Mouse (Mus musculus) stomach, postnatal 0 days (tissue): Measurements from ENCODE around the gene Gng5. TPM values are rescaled to one million over a fixed set of nuclear protein-coding genes. Genes with fewer than 3 reads are reported as not detected.

ENCODE experiments used
- ATAC-seq: fragments of 200-750 bp; cut with Nextera tagmentation; 2 replicates; pipeline ENCODE4 v1.8.0; 2017; ENCODE audit not compliant: low FRiP score, low TSS enrichment
- DNase-seq: peaks from one replicate; pipeline ENCODE4 v3.0.0-alpha.2; 2016; ENCODE audit warnings: low spot score
- H3K27ac ChIP-seq: fragments of 300-500 bp; sonication (generic); replicated peaks from 2 replicates; pipeline ENCODE4 v1.5.1; 2014; ENCODE audit warnings: mild to moderate bottlenecking, control low read depth
- H3K27me3 ChIP-seq: fragments of 300-500 bp; sonication (generic); 2 replicates; pipeline ENCODE4 v1.6.1; 2014; ENCODE audit warnings: low read length; ENCODE audit not compliant: control insufficient read depth, insufficient read depth
- H3K36me3 ChIP-seq: fragments of 300-500 bp; sonication (generic); 2 replicates; pipeline ENCODE4 v1.6.1; 2014; ENCODE audit warnings: low read length, mixed read lengths; ENCODE audit not compliant: control insufficient read depth, insufficient read depth
- H3K4me1 ChIP-seq: fragments of 300-500 bp; sonication (generic); replicated peaks from 2 replicates; pipeline ENCODE4 v1.6.1; 2014; ENCODE audit warnings: antibody characterized with exemption; ENCODE audit not compliant: control insufficient read depth, insufficient read depth
- H3K4me2 ChIP-seq: fragments of 300-500 bp; sonication (generic); replicated peaks from 2 replicates; pipeline ENCODE4 v1.6.1; 2014; ENCODE audit warnings: low read depth, mild to moderate bottlenecking, control low read depth, moderate library complexity
- H3K4me3 ChIP-seq: fragments of 300-500 bp; sonication (generic); 2 replicates; pipeline ENCODE4 v1.5.1; 2014; ENCODE audit warnings: low read depth, low read length, control low read depth
- H3K9ac ChIP-seq: fragments of 300-500 bp; sonication (generic); 2 replicates; pipeline ENCODE4 v1.6.1; 2014; ENCODE audit warnings: mild to moderate bottlenecking, low read length, control low read depth, mixed read lengths
- H3K9me3 ChIP-seq: fragments of 300-500 bp; sonication (generic); 2 replicates; pipeline ENCODE4 v1.6.1; 2016; ENCODE audit warnings: low read length; ENCODE audit not compliant: control insufficient read depth
- CTCF ChIP-seq: IDR thresholded peaks from 2 replicates; pipeline ENCODE4 v1.5.1; 2016; ENCODE audit warnings: antibody characterized with exemption, low read depth, mild to moderate bottlenecking, moderate library complexity
- EP300 ChIP-seq: optimal IDR thresholded peaks from 2 replicates; pipeline ENCODE3; 2016; ENCODE audit warnings: antibody characterized with exemption
- WGBS: fragments of 180-500 bp; shearing (Covaris S2); extraction: QIAGEN DNeasy Blood & Tissue Kit; methylation state at CpG from one replicate; pipeline ENCODE4 v1.1.7; 2014; 5-methylcytosine and 5-hydroxymethylcytosine counted together
- polyA plus RNA-seq: library from polyadenylated mRNA; unstranded; fragments of >200 nt; fragmentation: Nextera tagmentation; extraction: Ambion mirVana; gene quantifications from 2 replicates; pipeline ENCODE4 v1.2.1, GENCODE M21; 2015

The Gng5 gene
- polyA plus RNA-seq, 1 experiment from 2014 or later = 1,141 TPM

DNA sequence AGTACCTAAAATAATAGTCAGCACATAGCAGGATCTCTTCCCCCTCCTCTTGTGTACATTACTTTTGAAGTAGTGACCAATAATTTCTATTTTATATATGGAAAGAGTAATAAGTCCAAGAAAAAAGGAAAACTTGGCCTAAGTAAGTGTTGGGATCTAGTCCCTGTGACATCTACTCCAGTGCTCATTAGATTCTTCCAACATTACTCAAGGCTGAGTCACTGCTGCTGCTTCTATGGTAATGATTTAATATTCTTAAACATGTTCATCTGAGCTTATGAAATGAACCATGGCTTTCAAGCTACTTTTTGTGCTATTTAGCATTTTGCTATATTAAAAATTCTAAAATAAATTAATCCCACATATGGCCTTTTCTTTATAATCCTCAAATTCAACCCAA is 25.9 kb upstream of the Gng5 start:
- Histone ChIP-seq H3K4me2 (no peak overlapping the region), H3K4me1 (no peaks in the 10 kb centered on the region), H3K9ac (no peak overlapping the region), H3K27me3 (no peaks in the 10 kb centered on the region), H3K4me3 (no peak overlapping the region), H3K27ac (no peak overlapping the region), H3K9me3 (no peaks in the 10 kb centered on the region), H3K36me3 (no peaks in the 10 kb centered on the region)
- DNase-seq = no peak
- no peak for ATAC-seq
- no peak for TF ChIP-seq CTCF
- TF ChIP-seq EP300 = no peak

GRCm38 (mm10) chr3:146474428-146474827 is 25.2 kb upstream of the Gng5 start:
- Histone ChIP-seq H3K4me2 (no peak overlapping the region), H3K27me3 (no peaks in the 10 kb centered on the region), H3K4me1 (no peaks in the 10 kb centered on the region), H3K36me3 (no peaks in the 10 kb centered on the region), H3K4me3 (no peak overlapping the region), H3K9me3 (no peaks in the 10 kb centered on the region), H3K27ac (no peak overlapping the region), H3K9ac (no peak overlapping the region)
- DNase-seq (no peak), ATAC-seq (no peak)
- 85% methylated on average over 3 of the region's 3 CpGs for WGBS
- TF ChIP-seq CTCF (no peak), EP300 (no peak)

DNA sequence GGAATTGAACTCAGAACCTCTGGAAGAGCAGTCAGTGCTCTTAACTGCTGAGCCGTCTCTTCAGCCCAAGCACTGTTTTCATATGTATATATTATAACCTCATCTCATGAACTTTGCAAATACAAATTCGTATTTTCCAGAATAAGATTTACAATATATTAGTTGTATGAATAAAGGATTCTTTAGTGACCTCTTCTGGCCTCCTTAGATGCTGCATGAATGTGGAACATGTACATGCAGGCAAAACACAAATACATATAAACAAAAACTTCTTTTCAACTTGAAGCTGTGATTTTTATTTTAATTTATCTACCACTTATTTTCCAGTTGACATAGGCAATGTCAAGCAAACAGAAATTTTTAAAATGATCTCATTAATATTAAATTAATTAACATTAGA is 17.6 kb upstream of the Gng5 start:
- Histone ChIP-seq H3K27ac (no peak overlapping the region), H3K4me2 (no peak overlapping the region), H3K9me3 (no peaks in the 10 kb centered on the region), H3K27me3 (no peaks in the 10 kb centered on the region), H3K4me1 (no peaks in the 10 kb centered on the region), H3K9ac (no peak overlapping the region), H3K36me3 (no peaks in the 10 kb centered on the region), H3K4me3 (no peak overlapping the region)
- DNase-seq (no peak), ATAC-seq (no peak)
- TF ChIP-seq CTCF (peak; percentile 54), EP300 (no peak)
- 50% methylated on average over 2 of the region's 2 CpGs for WGBS

DNA sequence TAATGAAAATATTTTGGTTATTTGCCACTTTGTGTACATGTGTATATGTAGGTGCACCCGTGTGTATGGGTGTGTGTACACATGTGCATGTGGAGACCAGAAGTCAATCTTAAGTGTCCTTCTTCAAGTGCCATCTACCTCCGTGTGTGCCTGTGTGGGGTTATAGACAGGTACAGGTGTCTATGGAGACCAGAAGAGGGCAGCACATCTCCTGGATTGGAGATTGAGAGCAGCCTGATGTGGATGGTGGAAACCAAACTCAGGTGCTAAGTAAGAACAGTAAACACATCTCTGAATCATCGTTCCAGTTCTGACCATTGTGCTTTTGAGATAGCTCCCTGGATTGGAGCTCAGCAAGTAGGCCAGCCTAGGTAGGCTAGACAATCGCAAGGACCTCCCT is 13.1 kb upstream of the Gng5 start:
- Histone ChIP-seq H3K9me3 (no peaks in the 10 kb centered on the region), H3K9ac (no peak overlapping the region), H3K27ac (no peak overlapping the region), H3K4me3 (no peak overlapping the region), H3K4me1 (no peaks in the 10 kb centered on the region), H3K4me2 (no peak overlapping the region), H3K27me3 (no peaks in the 10 kb centered on the region), H3K36me3 (no peaks in the 10 kb centered on the region)
- 84% methylated on average over 4 of the region's 4 CpGs for WGBS
- ATAC-seq (no peak), DNase-seq (no peak)
- TF ChIP-seq CTCF (0 out of 2 replicates have a peak, but pooled peaks have one; percentile 22), EP300 (no peak)

- H3K27me3 ChIP-seq = no peaks in the 10 kb centered on the region
- 84% methylated on average over 8 of the region's 8 CpGs for WGBS
These were observed 4.7 kb upstream of the Gng5 start for GRCm38 (mm10) chr3:146494941-146495340.

GRCm38 (mm10) chr3:146498989-146499388 is 618 bp upstream of the Gng5 start:
- ATAC-seq (no peak), DNase-seq (no peak)
- 3% methylated on average over 13 of the region's 13 CpGs for WGBS
- H3K27ac ChIP-seq = peak overlapping the region; percentile 98
- TF ChIP-seq EP300 = no peak
- TF ChIP-seq CTCF = no peak
- no peaks in the 10 kb centered on the region for H3K9me3 ChIP-seq
- H3K36me3 ChIP-seq = no peaks in the 10 kb centered on the region; the same call in 1 of the 2 replicates
- H3K27me3 ChIP-seq = no peaks in the 10 kb centered on the region
- H3K9ac ChIP-seq = peak overlapping the region; percentile 97
- H3K4me1 ChIP-seq = no peaks in the 10 kb centered on the region; the same call in 1 of the 2 replicates
- peak overlapping the region; percentile 61 for H3K4me2 ChIP-seq
- peak overlapping the region; percentile 90 for H3K4me3 ChIP-seq

More at GRCm38 (mm10) chr3:146494941-146495340, 4.7 kb upstream of the Gng5 start:
- H3K4me2 ChIP-seq = no peak overlapping the region
- H3K36me3 ChIP-seq = no peaks in the 10 kb centered on the region
- DNase-seq (no peak), ATAC-seq (no peak)
- no peak overlapping the region for H3K27ac ChIP-seq
- TF ChIP-seq CTCF = no peak
- H3K4me3 ChIP-seq = no peak overlapping the region
- no peaks in the 10 kb centered on the region for H3K4me1 ChIP-seq
- no peaks in the 10 kb centered on the region for H3K9me3 ChIP-seq
- H3K9ac ChIP-seq = no peak overlapping the region
